Mouse (Mus musculus) heart, postnatal 0 days (tissue): ENCODE measurements around the gene Aim2. TPM values are rescaled to one million over a fixed set of nuclear protein-coding genes. Genes with fewer than 3 reads are reported as not detected.

Source experiments
- ATAC-seq: fragments of 200-750 bp; cut with Nextera tagmentation; 2 replicates; pipeline ENCODE4 v1.8.0; 2017; ENCODE audit warnings: low read depth, moderate number of reproducible peaks, moderate library complexity; ENCODE audit not compliant: insufficient read depth
- DNase-seq: peaks from one replicate; pipeline ENCODE4 v3.0.0-alpha.2; 2016; ENCODE audit warnings: low spot score
- H3K27ac ChIP-seq: fragments of 300-500 bp; sonication (generic); 2 replicates; pipeline ENCODE4 v1.5.1; 2014; ENCODE audit warnings: low read depth, mild to moderate bottlenecking
- H3K27me3 ChIP-seq: fragments of 300-500 bp; sonication (generic); 2 replicates; pipeline ENCODE4 v1.6.1; 2014; ENCODE audit warnings: low read length, mixed read lengths; ENCODE audit not compliant: control insufficient read depth, insufficient read depth
- H3K36me3 ChIP-seq: fragments of 300-500 bp; sonication (generic); replicated peaks from 2 replicates; pipeline ENCODE4 v1.6.1; 2014; ENCODE audit warnings: low read length, mixed read lengths; ENCODE audit not compliant: control insufficient read depth, insufficient read depth
- H3K4me1 ChIP-seq: fragments of 300-500 bp; sonication (generic); 2 replicates; pipeline ENCODE4 v1.6.1; 2014; ENCODE audit warnings: antibody characterized with exemption; ENCODE audit not compliant: control insufficient read depth, insufficient read depth
- H3K4me2 ChIP-seq: fragments of 300-500 bp; sonication (generic); 2 replicates; pipeline ENCODE4 v1.6.1; 2014; ENCODE audit warnings: low read depth, mild to moderate bottlenecking, low read length, moderate library complexity
- H3K4me3 ChIP-seq: fragments of 300-500 bp; sonication (generic); 2 replicates; pipeline ENCODE4 v1.5.1; 2014; ENCODE audit warnings: low read depth, low read length
- H3K9ac ChIP-seq: fragments of 300-500 bp; sonication (generic); replicated peaks from 2 replicates; pipeline ENCODE4 v1.6.1; 2014; ENCODE audit warnings: low read depth, low read length, mixed read lengths
- H3K9me3 ChIP-seq: fragments of 300-500 bp; sonication (generic); replicated peaks from 2 replicates; pipeline ENCODE4 v1.6.1; 2016; ENCODE audit warnings: low read length; ENCODE audit not compliant: control insufficient read depth
- CTCF ChIP-seq: IDR thresholded peaks from 2 replicates; pipeline ENCODE4 v1.5.1; 2016; ENCODE audit warnings: antibody characterized with exemption, control low read depth, low read depth
- EP300 ChIP-seq: IDR thresholded peaks from 2 replicates; pipeline ENCODE4 v1.6.1; 2016; ENCODE audit warnings: antibody characterized with exemption, low read depth
- WGBS: fragments of 180-500 bp; shearing (Covaris S2); extraction: QIAGEN DNeasy Blood & Tissue Kit; methylation state at CpG from one replicate; pipeline ENCODE4 v1.1.7; 2014; 5-methylcytosine and 5-hydroxymethylcytosine counted together
- polyA plus RNA-seq: library from polyadenylated mRNA; unstranded; fragments of >200 nt; fragmentation: Nextera tagmentation; extraction: Ambion mirVana; gene quantifications from 2 replicates; pipeline ENCODE4 v1.2.1, GENCODE M21; 2015
- total RNA-seq: library from RNA; depleted of rRNA; stranded (reverse); fragments of >200 nt; gene quantifications from 2 replicates; pipeline ENCODE4 v1.2.3, GENCODE M21; 2014; ENCODE audit warnings: low replicate concordance

Gene Aim2
- total and polyA plus RNA-seq, 2 experiments from 2014 or later, result 0.19 to 1.3 TPM

- Histone ChIP-seq H3K4me3 (no peak overlapping the region), H3K9me3 (no peaks in the 10 kb centered on the region), H3K27me3 (no peaks in the 10 kb centered on the region), H3K4me2 (no peak overlapping the region), H3K4me1 (no peaks in the 10 kb centered on the region), H3K9ac (no peak overlapping the region), H3K27ac (no peak overlapping the region), H3K36me3 (no peaks in the 10 kb centered on the region)
- DNase-seq (no peak), ATAC-seq (no peak)
- 72% methylated on average over 8 of the region's 8 CpGs for WGBS
- no peak for TF ChIP-seq EP300
- TF ChIP-seq CTCF, result no peak
Measured at GRCm38 (mm10) chr1:173321593-173322248, 29.0 kb upstream of the Aim2 start.

GRCm38 (mm10) chr1:173322249-173322627 is 28.4 kb upstream of the Aim2 start:
- Histone ChIP-seq H3K9me3 (no peaks in the 10 kb centered on the region), H3K27me3 (no peaks in the 10 kb centered on the region), H3K36me3 (no peaks in the 10 kb centered on the region), H3K9ac (no peak overlapping the region), H3K27ac (no peak overlapping the region), H3K4me1 (no peaks in the 10 kb centered on the region), H3K4me2 (no peak overlapping the region), H3K4me3 (no peak overlapping the region)
- DNase-seq (no peak), ATAC-seq (no peak)
- no peak for TF ChIP-seq EP300
- TF ChIP-seq CTCF, result no peak
- 58% methylated on average over 6 of the region's 6 CpGs for WGBS

- H3K9ac ChIP-seq, result no peak overlapping the region
- H3K4me3 ChIP-seq, result no peak overlapping the region
- no peak for ATAC-seq
- no peak overlapping the region for H3K4me2 ChIP-seq
- no peaks in the 10 kb centered on the region for H3K36me3 ChIP-seq
- H3K4me1 ChIP-seq, result no peaks in the 10 kb centered on the region
- H3K27me3 ChIP-seq, result no peaks in the 10 kb centered on the region
- no peak overlapping the region for H3K27ac ChIP-seq
- no peaks in the 10 kb centered on the region for H3K9me3 ChIP-seq
- WGBS, result 16% methylated on average over 5 of the region's 5 CpGs
- TF ChIP-seq EP300 (no peak), CTCF (peak; percentile 64)
- DNase-seq, result no peak
Measured at GRCm38 (mm10) chr1:173323839-173324585, 26.7 kb upstream of the Aim2 start.

- DNase-seq (no peak), ATAC-seq (no peak)
- TF ChIP-seq EP300, result no peak
- no peak for TF ChIP-seq CTCF
- Histone ChIP-seq H3K4me1 (no peaks in the 10 kb centered on the region), H3K9ac (no peak overlapping the region), H3K27me3 (no peaks in the 10 kb centered on the region), H3K4me2 (no peak overlapping the region), H3K27ac (no peak overlapping the region), H3K9me3 (no peaks in the 10 kb centered on the region), H3K4me3 (no peak overlapping the region), H3K36me3 (no peaks in the 10 kb centered on the region)
- 44% methylated on average over 4 of the region's 4 CpGs for WGBS
Measured at GRCm38 (mm10) chr1:173324961-173325360, 25.7 kb upstream of the Aim2 start.

- no peak overlapping the region for H3K4me3 ChIP-seq
- ATAC-seq (no peak), DNase-seq (no peak)
- H3K27me3 ChIP-seq, result no peaks in the 10 kb centered on the region
- H3K4me1 ChIP-seq, result no peaks in the 10 kb centered on the region
- H3K9me3 ChIP-seq, result no peaks in the 10 kb centered on the region
- no peak overlapping the region for H3K4me2 ChIP-seq
- TF ChIP-seq CTCF (no peak), EP300 (no peak)
- H3K9ac ChIP-seq, result no peak overlapping the region
- H3K27ac ChIP-seq, result no peak overlapping the region
- H3K36me3 ChIP-seq, result no peaks in the 10 kb centered on the region
- WGBS, result 92% methylated on average over 1 of the region's 1 CpGs
Measured at GRCm38 (mm10) chr1:173325395-173325794, 25.3 kb upstream of the Aim2 start.
